ENCODE assay signal across 8 mouse cellular contexts in genomic region chr3:123168815-123169214, GRCm38 (mm10).
DNase-seq lines count a peak whose midpoint lies in the region; ATAC-seq and TF ChIP-seq lines count a peak whose summit lies in the region.

No protein-coding gene starts in this region.

- no peak overlapping the region for H3K4me2 ChIP-seq in liver, embryonic 12.5 days

- H3K36me3 ChIP-seq in liver, embryonic 12.5 days, result no peaks in the 10 kb centered on the region
- H3K36me3 ChIP-seq in spleen, adult 2 months (ENCODE audit: control insufficient read depth, insufficient read depth, low read length), result no peaks in the 10 kb centered on the region

- peak; percentile 37 for DNase-seq in liver
- peak; percentile 80 for DNase-seq in adrenal gland, postnatal 14 days
- DNase-seq in embryo, embryonic 9.5 days (ENCODE audit: extremely low spot score), result peak; percentile 59
- peak; percentile 50 to 74 for DNase-seq in heart, postnatal 14 days
- peak; percentile 61 to 71 for DNase-seq in layer of hippocampus, adult 2 months (ENCODE audit: low spot score in 2 of 2)
- DNase-seq in lung, postnatal 10 days, result peak; percentile 75
- DNase-seq in spleen, adult 2 months (ENCODE audit: low read depth in 1 of 2, low spot score in 2 of 2), result peak; percentile 23 to 34

- no peaks in the 10 kb centered on the region for H3K27me3 ChIP-seq in liver, embryonic 12.5 days (replicated peaks)
- H3K27me3 ChIP-seq in spleen, adult 2 months (ENCODE audit: control insufficient read depth, insufficient read depth, low read length), result no peaks in the 10 kb centered on the region

- no peaks in the 10 kb centered on the region for H3K9me3 ChIP-seq in liver, embryonic 12.5 days (replicated peaks)

- 9% methylated on average over 5 of the region's 5 CpGs for WGBS in liver, embryonic 12.5 days (ENCODE audit: insufficient replicate concordance)
- WGBS in spleen, adult 2 months, result 7% methylated on average over 5 of the region's 5 CpGs

- intact Hi-C loops in heart, postnatal 14 days (cut with DNase I), result loop anchor here (2.0 kb wide), 3 partner anchors 66 to 186 kb away; no protein-coding TSS in a partner anchor

- no peak overlapping the region for H3K27ac ChIP-seq in liver, embryonic 12.5 days
- no peak overlapping the region for H3K27ac ChIP-seq in layer of hippocampus, adult 2 months
- no peak overlapping the region for H3K27ac ChIP-seq in spleen, adult 2 months (ENCODE audit: insufficient read depth, low read length)

- H3K4me3 ChIP-seq in liver, embryonic 12.5 days, result no peak overlapping the region
- H3K4me3 ChIP-seq in layer of hippocampus, adult 2 months, result no peak overlapping the region
- H3K4me3 ChIP-seq in spleen, adult 2 months (ENCODE audit: extremely low read depth, insufficient read depth, insufficient read length), result no peak overlapping the region

- ATAC-seq in liver, embryonic 12.5 days, result no peak

- no peaks in the 10 kb centered on the region for H3K4me1 ChIP-seq in liver, embryonic 12.5 days
- H3K4me1 ChIP-seq in spleen, adult 2 months (ENCODE audit: control insufficient read depth, insufficient read depth, insufficient read length), result no peaks in the 10 kb centered on the region

- H3K9ac ChIP-seq in liver, embryonic 12.5 days, result no peak overlapping the region

- TF ChIP-seq CTCF in layer of hippocampus, adult 2 months (conservative IDR thresholded peaks at IDR 0.05), result peak; percentile 96
- TF ChIP-seq CTCF in spleen, adult 2 months (IDR thresholded peaks at IDR 0.05; ENCODE audit: extremely low read depth, insufficient read depth, insufficient read length, insufficient replicate concordance), result peak; percentile 51; the same call in 1 of the 2 replicates

- no peak for TF ChIP-seq POLR2A in spleen, adult 2 months (IDR thresholded peaks at IDR 0.05; ENCODE audit: low read depth, low read length)

Comparison
In these comparisons a context has a peak if more than half of its experiments do, and no peak if none do; other contexts are left out.
1. DNase-seq: peak in every context shown above with its lines; median percentile 80 in adrenal gland, postnatal 14 days; 75 in lung, postnatal 10 days; 66 in layer of hippocampus, adult 2 months; 62 in heart, postnatal 14 days; 59 in embryo, embryonic 9.5 days; 37 in liver; 28 in spleen, adult 2 months.